Mouse (Mus musculus): Measurements from ENCODE around the gene Frmd4a. TPM values are rescaled to one million over a fixed set of nuclear protein-coding genes. Genes with fewer than 3 reads are reported as not detected.
"Not testable (repeated sequence)": the region's sequence is repeated elsewhere in the genome, so short reads cannot be mapped to it uniquely, and the experiment has no call there.

Gene Frmd4a
- total RNA-seq, 2 experiments from 2014 or later: 12.8 to 17.1 TPM

GRCm38 (mm10) chr2:4544360-4544759 lies 526.8 kb downstream of the Frmd4a start:
- ATAC-seq (ENCODE audit: poor library complexity, severe bottlenecking): no peak

- peak; percentile 50; the same call in 1 of the 2 replicates for ATAC-seq (ENCODE audit: poor library complexity, severe bottlenecking)
Observed at GRCm38 (mm10) chr2:4545261-4545660, 527.7 kb downstream of the Frmd4a start.

GRCm38 (mm10) chr2:4547003-4547662 lies 529.6 kb downstream of the Frmd4a start:
- no peak for ATAC-seq (ENCODE audit: poor library complexity, severe bottlenecking)

GRCm38 (mm10) chr2:4549271-4549670 lies 531.8 kb downstream of the Frmd4a start:
- no peak for ATAC-seq (ENCODE audit: poor library complexity, severe bottlenecking)

- ATAC-seq (ENCODE audit: poor library complexity, severe bottlenecking): no peak
Observed at GRCm38 (mm10) chr2:4550017-4550763, 532.7 kb downstream of the Frmd4a start.

GRCm38 (mm10) chr2:4551438-4551837 lies 533.9 kb downstream of the Frmd4a start:
- ATAC-seq (ENCODE audit: poor library complexity, severe bottlenecking): peak; percentile 43

- ATAC-seq (ENCODE audit: poor library complexity, severe bottlenecking): no peak
Observed at GRCm38 (mm10) chr2:4551866-4552265, 534.3 kb downstream of the Frmd4a start.

- ATAC-seq (ENCODE audit: poor library complexity, severe bottlenecking): no peak
Observed at GRCm38 (mm10) chr2:4552486-4552885, 535.0 kb downstream of the Frmd4a start.

- peak; percentile 52 for ATAC-seq (ENCODE audit: poor library complexity, severe bottlenecking)
Observed at GRCm38 (mm10) chr2:4555221-4555631, 537.7 kb downstream of the Frmd4a start.

- ATAC-seq (ENCODE audit: poor library complexity, severe bottlenecking): no peak
Observed at GRCm38 (mm10) chr2:4556188-4556587, 538.7 kb downstream of the Frmd4a start.

GRCm38 (mm10) chr2:4557028-4557427 lies 539.5 kb downstream of the Frmd4a start:
- 0 out of 2 replicates have a peak, but pooled peaks have one; percentile 14 for ATAC-seq (ENCODE audit: poor library complexity, severe bottlenecking)

GRCm38 (mm10) chr2:4557466-4557865 lies 539.9 kb downstream of the Frmd4a start:
- no peak for ATAC-seq (ENCODE audit: poor library complexity, severe bottlenecking)

- no peak for ATAC-seq (ENCODE audit: poor library complexity, severe bottlenecking)
Observed at GRCm38 (mm10) chr2:4558651-4559203, 541.2 kb downstream of the Frmd4a start.

- ATAC-seq (ENCODE audit: poor library complexity, severe bottlenecking): peak; percentile 58
Observed at GRCm38 (mm10) chr2:4559211-4559882, 541.8 kb downstream of the Frmd4a start.

- ATAC-seq (ENCODE audit: poor library complexity, severe bottlenecking): peak; percentile 25; the same call in 1 of the 2 replicates
Observed at GRCm38 (mm10) chr2:4559883-4560247, 542.3 kb downstream of the Frmd4a start.

GRCm38 (mm10) chr2:4560516-4560915 lies 543.0 kb downstream of the Frmd4a start:
- ATAC-seq (ENCODE audit: poor library complexity, severe bottlenecking): not testable (repeated sequence)

- peak; percentile 13 for ATAC-seq (ENCODE audit: poor library complexity, severe bottlenecking)
Observed at GRCm38 (mm10) chr2:4561196-4561595, 543.7 kb downstream of the Frmd4a start.

- no peak for ATAC-seq (ENCODE audit: poor library complexity, severe bottlenecking)
Observed at GRCm38 (mm10) chr2:4562373-4562772, 544.9 kb downstream of the Frmd4a start.

GRCm38 (mm10) chr2:4562826-4563225 lies 545.3 kb downstream of the Frmd4a start:
- ATAC-seq (ENCODE audit: poor library complexity, severe bottlenecking): no peak

GRCm38 (mm10) chr2:4563322-4563721 lies 545.8 kb downstream of the Frmd4a start:
- ATAC-seq (ENCODE audit: poor library complexity, severe bottlenecking): no peak

- ATAC-seq (ENCODE audit: poor library complexity, severe bottlenecking): 0 out of 2 replicates have a peak, but pooled peaks have one; percentile 4
Observed at GRCm38 (mm10) chr2:4566260-4566955, 548.9 kb downstream of the Frmd4a start.
